Mouse (Mus musculus): ENCODE data around the gene Hes7. TPM values are rescaled to one million over a fixed set of nuclear protein-coding genes. Genes with fewer than 3 reads are reported as not detected.

Hes7 gene
- total and polyA plus RNA-seq, 3 experiments, result 0.08 to 1.4 TPM; not detected in 1

- Histone ChIP-seq H3K9ac (ENCODE audit: control insufficient read depth, low read depth, low read length, poor library complexity, severe bottlenecking) (peak overlapping the region; percentile 68), H3K36me3 (ENCODE audit: control insufficient read depth in 1 of 2, insufficient read depth in 2 of 2, low read length in 2 of 2) (peaks cover 0 to 11% of the 10 kb centered on the region in 2 experiments; a peak in 2 of 4 replicates), H3K27ac (ENCODE audit: control insufficient read depth, low read depth, low read length) (peak overlapping the region; percentile 70), H3K27me3 (ENCODE audit: control insufficient read depth in 1 of 2, insufficient read depth in 2 of 2, low read length in 2 of 2) (no peaks in the 10 kb centered on the region), H3K9me3 (replicated peaks; ENCODE audit: insufficient read depth, low read length) (no peaks in the 10 kb centered on the region), H3K4me1 (ENCODE audit: control insufficient read depth in 1 of 2, insufficient read depth in 2 of 2, low read length in 2 of 2) (peaks cover 17 to 21% of the 10 kb centered on the region in 2 experiments), H3K79me2 (ENCODE audit: control insufficient read depth, insufficient read depth, low read length, poor library complexity) (peaks cover 17% of the 10 kb centered on the region), H3K4me3 (ENCODE audit: control insufficient read depth in 1 of 2, insufficient read depth in 1 of 2, low read depth in 2 of 2, low read length in 2 of 2) (peak overlapping the region; percentile 63 to 86)
- DNase-seq (ENCODE audit: low read depth, low spot score), result peak; percentile 95
- no peak; the same call in 1 of the 2 replicates for TF ChIP-seq TCF12 (IDR thresholded peaks at IDR 0.05; ENCODE audit: low read depth, low read length)
- TF ChIP-seq ZMIZ1 (IDR thresholded peaks at IDR 0.05; ENCODE audit: low read depth, low read length), result no peak
- TF ChIP-seq MYB (IDR thresholded peaks at IDR 0.05; ENCODE audit: low read depth, low read length), result no peak
- TF ChIP-seq MEF2A (IDR thresholded peaks at IDR 0.05; ENCODE audit: extremely low read depth, insufficient replicate concordance, low read depth, low read length, poor library complexity, severe bottlenecking), result peak; percentile 95
- TF ChIP-seq KAT2A (conservative IDR thresholded peaks at IDR 0.05; ENCODE audit: low read depth, low read length), result no peak
- TF ChIP-seq ETS1 (IDR thresholded peaks at IDR 0.05; ENCODE audit: low read depth, low read length), result peak; percentile 73
- TF ChIP-seq ZNF384 (IDR thresholded peaks at IDR 0.05; ENCODE audit: low read depth, low read length), result no peak
- 0 out of 4 replicates have a peak, but pooled peaks of 1 of the 2 experiments have one; percentile 12 for TF ChIP-seq EP300 (IDR thresholded peaks at IDR 0.05; ENCODE audit: low read depth in 1 of 2, low read length in 2 of 2)
- peak; percentile 93 for TF ChIP-seq ELF1 (IDR thresholded peaks at IDR 0.05; ENCODE audit: low read depth, low read length)
- TF ChIP-seq JUND (IDR thresholded peaks at IDR 0.05; ENCODE audit: low read depth, low read length), result no peak
- TF ChIP-seq CHD1 (IDR thresholded peaks at IDR 0.05; ENCODE audit: low read depth, low read length), result no peak
- no peak for TF ChIP-seq RAD21 (IDR thresholded peaks at IDR 0.05; ENCODE audit: low read depth, low read length)
- peak; percentile 92 for TF ChIP-seq SIN3A (IDR thresholded peaks at IDR 0.05; ENCODE audit: low read length)
- TF ChIP-seq GABPA (IDR thresholded peaks at IDR 0.05; ENCODE audit: low read depth, low read length), result no peak
- no peak for TF ChIP-seq USF2 (IDR thresholded peaks at IDR 0.05; ENCODE audit: borderline replicate concordance in 1 of 2, insufficient read depth in 1 of 2, low read depth in 1 of 2, low read length in 2 of 2)
- TF ChIP-seq RCOR1 (IDR thresholded peaks at IDR 0.05; ENCODE audit: low read depth, low read length), result no peak
- no peak for TF ChIP-seq TAL1 (IDR thresholded peaks at IDR 0.05; ENCODE audit: low read length)
- TF ChIP-seq MAZ (IDR thresholded peaks at IDR 0.05; ENCODE audit: low read depth, low read length), result no peak; the same call in 1 of the 2 replicates
- TF ChIP-seq UBTF (IDR thresholded peaks at IDR 0.05; ENCODE audit: borderline replicate concordance, insufficient read depth, low read depth, low read length), result no peak
- TF ChIP-seq POLR2AphosphoS5 (IDR thresholded peaks at IDR 0.05; ENCODE audit: borderline replicate concordance, low read depth, low read length), result no peak
- TF ChIP-seq BHLHE40 (IDR thresholded peaks at IDR 0.05; ENCODE audit: borderline replicate concordance, low read depth, low read length), result no peak
- peak; percentile 95 for TF ChIP-seq MXI1 (IDR thresholded peaks at IDR 0.05; ENCODE audit: low read depth, low read length)
- no peak for TF ChIP-seq TBP (IDR thresholded peaks at IDR 0.05; ENCODE audit: low read depth, low read length)
- TF ChIP-seq MAFK (IDR thresholded peaks at IDR 0.05; ENCODE audit: borderline replicate concordance, low read depth, low read length), result no peak
- no peak for TF ChIP-seq SMC3 (IDR thresholded peaks at IDR 0.05; ENCODE audit: low read depth, low read length)
- TF ChIP-seq GATA1 (IDR thresholded peaks at IDR 0.05; ENCODE audit: low read depth, low read length), result no peak
- no peak for TF ChIP-seq ZC3H11A (IDR thresholded peaks at IDR 0.05; ENCODE audit: low read depth, low read length)
- peak; percentile 76 for TF ChIP-seq HCFC1 (IDR thresholded peaks at IDR 0.05; ENCODE audit: low read depth, low read length)
- TF ChIP-seq POLR2A (IDR thresholded peaks at IDR 0.05; ENCODE audit: control insufficient read depth in 1 of 2, insufficient read depth in 1 of 2, low read depth in 1 of 2, low read length in 2 of 2, poor library complexity in 1 of 2), result no peak; a peak in 1 of 4 replicates
- TF ChIP-seq POLR2AphosphoS2 (IDR thresholded peaks at IDR 0.05; ENCODE audit: low read length), result no peak
- TF ChIP-seq ZKSCAN1 (IDR thresholded peaks at IDR 0.05; ENCODE audit: low read depth, low read length), result no peak
- TF ChIP-seq NRF1 (IDR thresholded peaks at IDR 0.05; ENCODE audit: insufficient read depth, low read depth, low read length, poor library complexity, severe bottlenecking), result peak; percentile 94
- TF ChIP-seq MYC (IDR thresholded peaks at IDR 0.05; ENCODE audit: low read depth, low read length), result no peak
- TF ChIP-seq CHD2 (IDR thresholded peaks at IDR 0.05; ENCODE audit: low read length), result no peak
- no peak for TF ChIP-seq E2F4 (IDR thresholded peaks at IDR 0.05; ENCODE audit: borderline replicate concordance, low read depth, low read length)
- no peak; the same call in 1 of the 2 replicates for TF ChIP-seq NELFE (IDR thresholded peaks at IDR 0.05; ENCODE audit: low read depth, low read length)
- TF ChIP-seq CTCF (IDR thresholded peaks at IDR 0.05 in 2 of 3, conservative IDR thresholded peaks at IDR 0.05 in 1 of 3; ENCODE audit: control insufficient read depth in 1 of 3, insufficient read depth in 1 of 3, low read depth in 2 of 3, low read length in 3 of 3, poor library complexity in 1 of 3, severe bottlenecking in 1 of 3), result no peak
- TF ChIP-seq MAX (IDR thresholded peaks at IDR 0.05; ENCODE audit: low read length), result 0 out of 2 replicates have a peak, but pooled peaks have one; percentile 43
Measured at GRCm38 (mm10) chr11:69099915-69100345, 20.3 kb upstream of the Hes7 start.
